Mouse (Mus musculus): ENCODE data around the gene Hyal1.

Gene Hyal1

GRCm38 (mm10) chr9:107611456-107612190 is 34.9 kb downstream of the Hyal1 start:
- in situ Hi-C loops (cut with MboI, MseI): no loop called here

GRCm38 (mm10) chr9:107612191-107612944 is 35.6 kb downstream of the Hyal1 start:
- in situ Hi-C loops (cut with MboI, MseI): no loop called here

GRCm38 (mm10) chr9:107612945-107613569 is 36.3 kb downstream of the Hyal1 start:
- in situ Hi-C loops (cut with MboI, MseI): no loop called here

- in situ Hi-C loops (cut with MboI, MseI): no loop called here
Measured at GRCm38 (mm10) chr9:107615035-107615434, 38.3 kb downstream of the Hyal1 start.

GRCm38 (mm10) chr9:107617461-107617860 is 40.7 kb downstream of the Hyal1 start:
- in situ Hi-C loops (cut with MboI, MseI): no loop called here

GRCm38 (mm10) chr9:107618098-107618497 is 41.4 kb downstream of the Hyal1 start:
- in situ Hi-C loops (cut with MboI, MseI): no loop called here

GRCm38 (mm10) chr9:107618778-107619545 is 42.2 kb downstream of the Hyal1 start:
- in situ Hi-C loops (cut with MboI, MseI): no loop called here

GRCm38 (mm10) chr9:107619546-107619879 is 42.8 kb downstream of the Hyal1 start:
- in situ Hi-C loops (cut with MboI, MseI): no loop called here

GRCm38 (mm10) chr9:107620954-107621353 is 44.2 kb downstream of the Hyal1 start:
- in situ Hi-C loops (cut with MboI, MseI): no loop called here

GRCm38 (mm10) chr9:107624539-107624938 is 47.8 kb downstream of the Hyal1 start:
- in situ Hi-C loops (cut with MboI, MseI): no loop called here

GRCm38 (mm10) chr9:107624951-107625350 is 48.2 kb downstream of the Hyal1 start:
- in situ Hi-C loops (cut with MboI, MseI): loop anchor here (5.0 kb wide), 2 partner anchors 73 to 952 kb away; partner anchors contain the start of genes Rassf1 (in 1 of the 2) and Wdr6 (in 1 of the 2)

GRCm38 (mm10) chr9:107625351-107626128 is 48.8 kb downstream of the Hyal1 start:
- in situ Hi-C loops (cut with MboI, MseI): loop anchor here (5.0 kb wide), 2 partner anchors 73 to 952 kb away; partner anchors contain the start of genes Rassf1 (in 1 of the 2) and Wdr6 (in 1 of the 2)

GRCm38 (mm10) chr9:107626158-107626843 is 49.6 kb downstream of the Hyal1 start:
- in situ Hi-C loops (cut with MboI, MseI): loop anchor here (5.0 kb wide), 2 partner anchors 74 to 951 kb away; partner anchors contain the start of genes Rassf1 (in 1 of the 2) and Wdr6 (in 1 of the 2)

- in situ Hi-C loops (cut with MboI, MseI): loop anchor here (5.0 kb wide), 2 partner anchors 75 to 950 kb away; partner anchors contain the start of genes Rassf1 (in 1 of the 2) and Wdr6 (in 1 of the 2)
Measured at GRCm38 (mm10) chr9:107626844-107627277, 50.1 kb downstream of the Hyal1 start.

GRCm38 (mm10) chr9:107627387-107628255 is 50.9 kb downstream of the Hyal1 start:
- in situ Hi-C loops (cut with MboI, MseI): loop anchor here (5.0 kb wide), 2 partner anchors 75 to 950 kb away; partner anchors contain the start of genes Rassf1 (in 1 of the 2) and Wdr6 (in 1 of the 2)

GRCm38 (mm10) chr9:107628721-107629410 is 52.1 kb downstream of the Hyal1 start:
- in situ Hi-C loops (cut with MboI, MseI): loop anchor here (5.0 kb wide), 2 partner anchors 77 to 948 kb away; partner anchors contain the start of genes Rassf1 (in 1 of the 2) and Wdr6 (in 1 of the 2)

- in situ Hi-C loops (cut with MboI, MseI): loop anchor here (5.0 kb wide), 2 partner anchors 77 to 948 kb away; partner anchors contain the start of genes Rassf1 (in 1 of the 2) and Wdr6 (in 1 of the 2)
Measured at GRCm38 (mm10) chr9:107629411-107629730, 52.6 kb downstream of the Hyal1 start.

Data from T-helper 17 cell (primary cell).